Mouse (Mus musculus): ENCODE results near the gene Psmd9.

Gene Psmd9

GRCm38 (mm10) chr5:123136361-123137043, 32.7 kb upstream of the Psmd9 start:
- CTCF ChIA-PET: interaction anchor here (0.5 to 5.2 kb wide), 3 partner anchors 9 to 320 kb away, joined by 4 to 38 read pairs (median 10); no protein-coding TSS in a partner anchor

GRCm38 (mm10) chr5:123137044-123137909, 31.9 kb upstream of the Psmd9 start:
- CTCF ChIA-PET: interaction anchor here (0.7 to 1.6 kb wide), 2 partner anchors 8 to 83 kb away, joined by 6 to 10 read pairs; no protein-coding TSS in a partner anchor

GRCm38 (mm10) chr5:123137910-123138229, 31.3 kb upstream of the Psmd9 start:
- CTCF ChIA-PET: interaction anchor here (0.6 to 0.7 kb wide), 2 partner anchors 12 to 84 kb away, joined by 4 to 6 read pairs; no protein-coding TSS in a partner anchor

- CTCF ChIA-PET: interaction anchor here (0.6 to 3.1 kb wide), 4 partner anchors 10 to 84 kb away, joined by 4 to 24 read pairs (median 6); no protein-coding TSS in a partner anchor
These were observed 30.8 kb upstream of the Psmd9 start for GRCm38 (mm10) chr5:123138230-123138911.

- CTCF ChIA-PET: interaction anchor here (0.6 to 3.1 kb wide), 5 partner anchors 9 to 16 kb away, joined by 3 to 24 read pairs (median 5); no protein-coding TSS in a partner anchor
These were observed 30.1 kb upstream of the Psmd9 start for GRCm38 (mm10) chr5:123138953-123139721.

- CTCF ChIA-PET: interaction anchor here (0.5 to 3.1 kb wide), 5 partner anchors 8 to 45 kb away, joined by 3 to 24 read pairs (median 7); no protein-coding TSS in a partner anchor
These were observed 29.2 kb upstream of the Psmd9 start for GRCm38 (mm10) chr5:123139722-123140627.

GRCm38 (mm10) chr5:123140694-123141554, 28.3 kb upstream of the Psmd9 start:
- CTCF ChIA-PET: interaction anchor here (1.0 to 3.1 kb wide), 2 partner anchors 10 to 12 kb away, joined by 3 to 24 read pairs; no protein-coding TSS in a partner anchor

- CTCF ChIA-PET: interaction anchor here (1.0 to 3.1 kb wide), 2 partner anchors 9 to 13 kb away, joined by 3 to 24 read pairs; no protein-coding TSS in a partner anchor
These were observed 27.6 kb upstream of the Psmd9 start for GRCm38 (mm10) chr5:123141555-123142160.

GRCm38 (mm10) chr5:123142161-123143157, 26.8 kb upstream of the Psmd9 start, which contains the start of gene Setd1b:
TSS of gene Setd1b (plus strand) at chr5:123142193.
- CTCF ChIA-PET: interaction anchor here (0.6 to 1.0 kb wide), 3 partner anchors 14 to 75 kb away, joined by 3 to 4 read pairs (median 3); no protein-coding TSS in a partner anchor

- CTCF ChIA-PET: interaction anchor here (0.6 to 1.3 kb wide), 6 partner anchors 10 to 76 kb away, joined by 3 to 18 read pairs (median 4); no protein-coding TSS in a partner anchor
These were observed 25.8 kb upstream of the Psmd9 start for GRCm38 (mm10) chr5:123143251-123143970.

GRCm38 (mm10) chr5:123143971-123144745, 25.1 kb upstream of the Psmd9 start:
- CTCF ChIA-PET: interaction anchor here (1.1 to 2.2 kb wide), 3 partner anchors 8 to 11 kb away, joined by 3 to 18 read pairs (median 10); no protein-coding TSS in a partner anchor

- CTCF ChIA-PET: interaction anchor here (1.2 to 2.2 kb wide), 3 partner anchors 8 to 13 kb away, joined by 5 to 18 read pairs (median 10); no protein-coding TSS in a partner anchor
These were observed 24.2 kb upstream of the Psmd9 start for GRCm38 (mm10) chr5:123144746-123145590.

GRCm38 (mm10) chr5:123146357-123146756, 22.9 kb upstream of the Psmd9 start:
- CTCF ChIA-PET: interaction anchor here (1.2 to 2.2 kb wide), 3 partner anchors 10 to 12 kb away, joined by 5 to 10 read pairs (median 8); no protein-coding TSS in a partner anchor

GRCm38 (mm10) chr5:123147569-123147968, 21.6 kb upstream of the Psmd9 start:
- CTCF ChIA-PET: interaction anchor here (1.4 to 1.8 kb wide), 2 partner anchors 8 to 14 kb away, joined by 4 to 8 read pairs; no protein-coding TSS in a partner anchor

Measured in spleen, embryonic (tissue).